Mouse (Mus musculus): ENCODE data around the gene Cdkl5.

- TF ChIP-seq CTCF (IDR thresholded peaks at IDR 0.05) (no peak), EP300 (IDR thresholded peaks at IDR 0.05) (no peak)
Measured at GRCm38 (mm10) chrX:161006272-161006671, 11.8 kb upstream of the Cdkl5 start.

All from lung, postnatal 0 days (tissue).